Mouse (Mus musculus) gastrocnemius, postnatal 25 days (tissue): ENCODE data around the gene Tnk2. TPM values are rescaled to one million over a fixed set of nuclear protein-coding genes. Genes with fewer than 3 reads are reported as not detected.
A peak's percentile ranks its signal among the peaks of the same experiment; 100 is the strongest.
"Not testable (repeated sequence)": the region's sequence is repeated elsewhere in the genome, so short reads cannot be mapped to it uniquely, and the experiment has no call there.

Experiments
- DNase-seq: peaks from one replicate; pipeline ENCODE4 v3.0.0; 2022
- total RNA-seq, 2 experiments: library from RNA; stranded (reverse); gene quantifications; 1 replicate in 1 of 2; 2 replicates in 1 of 2; pipeline ENCODE4 v1.2.3; 2021

The Tnk2 gene
- total RNA-seq, 2 experiments from 2014 or later, result 35.7 to 41.4 TPM

- no peak for DNase-seq
Observed at GRCm38 (mm10) chr16:32636331-32636730, 7.3 kb upstream of the Tnk2 start.

GRCm38 (mm10) chr16:32636871-32637521 is 6.7 kb upstream of the Tnk2 start:
- DNase-seq, result no peak

- DNase-seq, result peak; percentile 46
Observed at GRCm38 (mm10) chr16:32638476-32638875, 5.2 kb upstream of the Tnk2 start.

- no peak for DNase-seq
Observed at GRCm38 (mm10) chr16:32640096-32640495, 3.6 kb upstream of the Tnk2 start.

GRCm38 (mm10) chr16:32640683-32641082 is 3.0 kb upstream of the Tnk2 start:
- DNase-seq, result not testable (repeated sequence)

GRCm38 (mm10) chr16:32641440-32642219 is 2.0 kb upstream of the Tnk2 start:
- no peak for DNase-seq

GRCm38 (mm10) chr16:32642280-32642679 is 1.4 kb upstream of the Tnk2 start:
- no peak for DNase-seq

- DNase-seq, result peak; percentile 47
Observed at GRCm38 (mm10) chr16:32644069-32644800, 561 bp downstream of the Tnk2 start.

GRCm38 (mm10) chr16:32644801-32645170 is 1.1 kb downstream of the Tnk2 start:
- no peak for DNase-seq

- peak; percentile 35 for DNase-seq
Observed at GRCm38 (mm10) chr16:32645361-32645914, 1.8 kb downstream of the Tnk2 start.

GRCm38 (mm10) chr16:32646014-32646413 is 2.3 kb downstream of the Tnk2 start:
- DNase-seq, result no peak

- DNase-seq, result no peak
Observed at GRCm38 (mm10) chr16:32647712-32648111, 4.0 kb downstream of the Tnk2 start.

GRCm38 (mm10) chr16:32650461-32650860 is 6.8 kb downstream of the Tnk2 start:
- no peak for DNase-seq

- DNase-seq, result no peak
Observed at GRCm38 (mm10) chr16:32650974-32651618, 7.4 kb downstream of the Tnk2 start.

- DNase-seq, result no peak
Observed at GRCm38 (mm10) chr16:32654071-32654733, 10.5 kb downstream of the Tnk2 start.

GRCm38 (mm10) chr16:32655534-32655933 is 11.9 kb downstream of the Tnk2 start:
- no peak for DNase-seq

GRCm38 (mm10) chr16:32656321-32656720 is 12.6 kb downstream of the Tnk2 start:
- DNase-seq, result no peak

- no peak for DNase-seq
Observed at GRCm38 (mm10) chr16:32656794-32657193, 13.1 kb downstream of the Tnk2 start.

GRCm38 (mm10) chr16:32657498-32658250 is 14.0 kb downstream of the Tnk2 start:
- peak; percentile 57 for DNase-seq

- DNase-seq, result peak; percentile 24
Observed at GRCm38 (mm10) chr16:32658743-32659171, 15.1 kb downstream of the Tnk2 start.

- peak; percentile 62 for DNase-seq
Observed at GRCm38 (mm10) chr16:32659385-32659784, 15.7 kb downstream of the Tnk2 start.
